Mouse (Mus musculus) liver, postnatal 0 days (tissue): Measurements from ENCODE around the gene Gdf3.

Experiments
- CTCF ChIP-seq: sonication (generic); IDR thresholded peaks from 2 replicates; pipeline ENCODE4 v1.5.1; 2016; ENCODE audit warnings: antibody characterized with exemption, low read depth
- EP300 ChIP-seq: IDR thresholded peaks from 2 replicates; pipeline ENCODE4 v1.6.1; 2016; ENCODE audit warnings: antibody characterized with exemption, low read depth, mild to moderate bottlenecking

DNA sequence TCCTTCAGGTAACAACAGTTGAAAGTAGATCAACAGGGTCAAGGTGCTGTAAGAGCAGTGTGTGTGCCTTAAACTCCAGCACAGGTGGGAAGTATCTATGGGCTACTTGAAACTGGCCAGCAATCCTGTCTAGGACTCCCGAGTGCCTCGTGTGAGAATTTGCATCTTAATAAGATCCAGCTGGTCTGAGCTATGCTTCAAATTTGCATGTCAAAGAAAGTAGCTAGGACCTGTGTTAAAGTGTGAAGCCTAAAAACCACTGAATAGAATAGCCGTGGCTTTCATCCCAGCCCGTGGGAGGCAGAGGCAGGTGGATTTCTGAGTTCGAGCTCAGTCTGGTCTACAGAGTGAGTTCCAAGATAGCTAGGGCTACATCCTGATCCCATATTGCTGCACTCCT, 14.6 kb upstream of the Gdf3 start:
- TF ChIP-seq EP300, result no peak
- TF ChIP-seq CTCF, result no peak
